ENCODE assay signal across 29 mouse cellular contexts in genomic region chr4:125214306-125214705, GRCm38 (mm10).
DNase-seq lines count a peak whose midpoint lies in the region; ATAC-seq lines count a peak whose summit lies in the region.
"Had no signal": no experiment of that assay in that cellular context is flagged by ENCODE, and none has a peak within 500 bp of the region (broad histone marks: within the 10 kb centered on the region; RNA-seq: fewer than 3 reads in every experiment).

No protein-coding gene starts in this region.

- no peak overlapping the region for H3K4me3 ChIP-seq in midbrain, embryonic 13.5 days (replicated peaks)
- no peak overlapping the region for H3K4me3 ChIP-seq in midbrain, embryonic 15.5 days
- no peak overlapping the region for H3K4me3 ChIP-seq in embryonic facial prominence, embryonic 14.5 days (ENCODE audit: low read depth, low read length)
- no peak overlapping the region for H3K4me3 ChIP-seq in hindbrain, embryonic 10.5 days
- H3K4me3 ChIP-seq in hindbrain, embryonic 13.5 days = no peak overlapping the region
- H3K4me3 ChIP-seq: embryonic facial prominence, embryonic 12.5 days; forebrain, embryonic 10.5 days; forebrain, embryonic 15.5 days; gastrocnemius, adult 2 months; heart, adult 2 months; heart, embryonic 13.5 days; kidney, embryonic 15.5 days; liver, embryonic 13.5 days; megakaryocyte, embryonic 14.5 days; neural tube, embryonic 15.5 days had no signal

- H3K4me1 ChIP-seq in midbrain, embryonic 13.5 days (replicated peaks) = peaks cover 8% of the 10 kb centered on the region; the same call in 1 of the 2 replicates
- peaks cover 8% of the 10 kb centered on the region; the same call in 1 of the 2 replicates for H3K4me1 ChIP-seq in midbrain, embryonic 15.5 days
- H3K4me1 ChIP-seq in embryonic facial prominence, embryonic 14.5 days (ENCODE audit: control insufficient read depth, insufficient read depth, low read length) = peaks cover 5% of the 10 kb centered on the region; the same call in 1 of the 2 replicates
- H3K4me1 ChIP-seq in hindbrain, embryonic 10.5 days (replicated peaks) = no peaks in the 10 kb centered on the region
- H3K4me1 ChIP-seq in hindbrain, embryonic 13.5 days (replicated peaks) = peaks cover 8% of the 10 kb centered on the region; the same call in 1 of the 2 replicates
- H3K4me1 ChIP-seq: forebrain, embryonic 15.5 days; heart, embryonic 13.5 days; liver, embryonic 13.5 days; neural tube, embryonic 15.5 days had no signal

- H3K27me3 ChIP-seq in midbrain, embryonic 13.5 days = peaks cover 13% of the 10 kb centered on the region
- no peaks in the 10 kb centered on the region for H3K27me3 ChIP-seq in midbrain, embryonic 15.5 days (replicated peaks)
- H3K27me3 ChIP-seq in embryonic facial prominence, embryonic 14.5 days (replicated peaks; ENCODE audit: control insufficient read depth, insufficient read depth, low read length) = no peaks in the 10 kb centered on the region
- H3K27me3 ChIP-seq in hindbrain, embryonic 10.5 days (ENCODE audit: insufficient read depth, poor library complexity, severe bottlenecking) = peaks cover 7% of the 10 kb centered on the region
- 0 out of 2 replicates have a peak, but pooled peaks cover under 1% of the 10 kb centered on the region for H3K27me3 ChIP-seq in hindbrain, embryonic 13.5 days
- H3K27me3 ChIP-seq: embryonic facial prominence, embryonic 12.5 days; forebrain, embryonic 15.5 days; liver, embryonic 13.5 days had no signal

- 46% methylated on average over 10 of the region's 10 CpGs for WGBS in midbrain, embryonic 13.5 days
- WGBS in midbrain, embryonic 15.5 days = 36% methylated on average over 10 of the region's 10 CpGs
- 45% methylated on average over 10 of the region's 10 CpGs for WGBS in embryonic facial prominence, embryonic 14.5 days
- WGBS in hindbrain, embryonic 10.5 days = 74% methylated on average over 10 of the region's 10 CpGs
- 66% methylated on average over 10 of the region's 10 CpGs for WGBS in hindbrain, embryonic 13.5 days

- no peak; the same call in 1 of the 2 replicates for ATAC-seq in midbrain, embryonic 13.5 days
- ATAC-seq in midbrain, embryonic 15.5 days (replicated peaks) = no peak
- no peak for ATAC-seq in embryonic facial prominence, embryonic 14.5 days (ENCODE audit: low read depth)
- ATAC-seq in hindbrain, embryonic 13.5 days (ENCODE audit: low FRiP score) = no peak
- ATAC-seq: CD4-positive, CD25-positive, alpha-beta regulatory T cell, adult 4 months; forebrain, embryonic 15.5 days; hindbrain, embryonic 16.5 days; lung, postnatal 0 days had no signal

- H3K27ac ChIP-seq in midbrain, embryonic 13.5 days = peak overlapping the region; percentile 44
- no peak overlapping the region for H3K27ac ChIP-seq in midbrain, embryonic 15.5 days
- H3K27ac ChIP-seq in embryonic facial prominence, embryonic 14.5 days (replicated peaks; ENCODE audit: low read depth, low read length) = no peak overlapping the region
- no peak overlapping the region for H3K27ac ChIP-seq in hindbrain, embryonic 10.5 days
- no peak overlapping the region for H3K27ac ChIP-seq in hindbrain, embryonic 13.5 days
- H3K27ac ChIP-seq: embryonic facial prominence, embryonic 12.5 days; forebrain, embryonic 10.5 days; forebrain, embryonic 15.5 days; gastrocnemius, adult 2 months; heart, adult 2 months; heart, embryonic 13.5 days; kidney, embryonic 15.5 days; liver, embryonic 13.5 days; neural tube, embryonic 15.5 days had no signal

- H3K4me2 ChIP-seq in midbrain, embryonic 13.5 days (replicated peaks) = no peak overlapping the region
- no peak overlapping the region for H3K4me2 ChIP-seq in midbrain, embryonic 15.5 days
- H3K4me2 ChIP-seq in embryonic facial prominence, embryonic 14.5 days (ENCODE audit: low read depth, low read length) = no peak overlapping the region
- H3K4me2 ChIP-seq in hindbrain, embryonic 13.5 days = no peak overlapping the region
- H3K4me2 ChIP-seq: embryonic facial prominence, embryonic 12.5 days; forebrain, embryonic 15.5 days; heart, embryonic 13.5 days; kidney, embryonic 15.5 days; liver, embryonic 13.5 days; neural tube, embryonic 15.5 days had no signal

- no peaks in the 10 kb centered on the region for H3K36me3 ChIP-seq in midbrain, embryonic 13.5 days
- H3K36me3 ChIP-seq in midbrain, embryonic 15.5 days (replicated peaks) = no peaks in the 10 kb centered on the region
- H3K36me3 ChIP-seq in embryonic facial prominence, embryonic 14.5 days (ENCODE audit: control insufficient read depth, insufficient read depth, low read length) = no peaks in the 10 kb centered on the region
- no peaks in the 10 kb centered on the region for H3K36me3 ChIP-seq in hindbrain, embryonic 10.5 days
- 0 out of 2 replicates have a peak, but pooled peaks cover 4% of the 10 kb centered on the region for H3K36me3 ChIP-seq in hindbrain, embryonic 13.5 days
- H3K36me3 ChIP-seq: embryonic facial prominence, embryonic 12.5 days; forebrain, embryonic 10.5 days; forebrain, embryonic 15.5 days; heart, embryonic 13.5 days; kidney, embryonic 15.5 days; liver, embryonic 13.5 days; neural tube, embryonic 15.5 days had no signal

- H3K9ac ChIP-seq in midbrain, embryonic 13.5 days (replicated peaks) = no peak overlapping the region
- no peak overlapping the region for H3K9ac ChIP-seq in midbrain, embryonic 15.5 days
- H3K9ac ChIP-seq in embryonic facial prominence, embryonic 14.5 days (ENCODE audit: low read depth, low read length) = no peak overlapping the region
- H3K9ac ChIP-seq in hindbrain, embryonic 13.5 days = no peak overlapping the region
- H3K9ac ChIP-seq: embryonic facial prominence, embryonic 12.5 days; forebrain, embryonic 15.5 days; heart, embryonic 13.5 days; kidney, embryonic 15.5 days; liver, embryonic 13.5 days; neural tube, embryonic 15.5 days had no signal

- peaks cover 10% of the 10 kb centered on the region for H3K9me3 ChIP-seq in midbrain, embryonic 13.5 days
- peaks cover 4% of the 10 kb centered on the region; the same call in 1 of the 2 replicates for H3K9me3 ChIP-seq in midbrain, embryonic 15.5 days
- H3K9me3 ChIP-seq in embryonic facial prominence, embryonic 14.5 days (ENCODE audit: control insufficient read depth, low read length) = 0 out of 2 replicates have a peak, but pooled peaks cover 11% of the 10 kb centered on the region
- peaks cover 11% of the 10 kb centered on the region for H3K9me3 ChIP-seq in hindbrain, embryonic 10.5 days
- H3K9me3 ChIP-seq in hindbrain, embryonic 13.5 days = peaks cover 12% of the 10 kb centered on the region
- H3K9me3 ChIP-seq: liver, embryonic 13.5 days had no signal

- peak; percentile 69 for DNase-seq in adrenal gland, adult 8-10 months
- DNase-seq in adrenal gland, postnatal 25 days = peak; percentile 13
- DNase-seq in embryonic facial prominence, embryonic 14.5 days (ENCODE audit: low spot score) = peak; percentile 58
- no peak for DNase-seq in hindbrain, embryonic 10.5 days (ENCODE audit: low spot score)
- DNase-seq: cerebellum, adult 8-10 months; cerebellum, postnatal 25 days; gastrocnemius, adult 2 months; heart, adult 2 months; heart, postnatal 10 days; kidney, adult 18-20 months; kidney, postnatal 36 days; left cerebral cortex, postnatal 4 days; liver, embryonic 13.5 days; lung, adult 18-20 months; lung, postnatal 4 days; thymus, postnatal 4 days had no signal
